Mouse (Mus musculus) brain, embryonic 18.5 days (tissue): Measurements from ENCODE around the gene Gast.
"Not testable (repeated sequence)": the region's sequence is repeated elsewhere in the genome, so short reads cannot be mapped to it uniquely, and the experiment has no call there.

Experiments
- DNase-seq: peaks from one replicate; pipeline ENCODE4 v3.0.0-alpha.2; 2012; ENCODE audit warnings: low read depth, low spot score

Gene Gast

GRCm38 (mm10) chr11:100333944-100334457 is at the start of gene Gast:
Gene Gast (plus strand): TSS chr11:100334407.
- DNase-seq = no peak

DNA sequence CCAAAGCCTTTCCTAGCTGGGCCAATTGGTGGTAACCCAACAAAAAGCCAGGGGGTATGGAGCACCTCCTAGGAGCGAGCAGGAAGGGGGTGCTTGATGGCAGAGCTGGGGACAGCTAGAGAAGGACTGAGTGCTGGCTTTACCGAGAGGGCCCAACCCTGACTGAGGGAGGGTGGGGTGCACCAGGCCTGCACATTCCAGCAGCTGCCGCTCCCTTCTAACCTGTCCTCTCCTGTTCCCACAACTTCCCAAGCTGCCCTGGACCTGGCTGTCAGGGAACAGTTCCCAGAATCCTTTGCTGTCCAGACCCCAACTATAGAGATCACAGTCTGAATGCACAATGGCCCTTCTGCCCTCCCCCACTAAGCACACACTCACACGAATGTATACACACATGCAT is 49.2 kb upstream of the Gast start:
- no peak for DNase-seq

DNA sequence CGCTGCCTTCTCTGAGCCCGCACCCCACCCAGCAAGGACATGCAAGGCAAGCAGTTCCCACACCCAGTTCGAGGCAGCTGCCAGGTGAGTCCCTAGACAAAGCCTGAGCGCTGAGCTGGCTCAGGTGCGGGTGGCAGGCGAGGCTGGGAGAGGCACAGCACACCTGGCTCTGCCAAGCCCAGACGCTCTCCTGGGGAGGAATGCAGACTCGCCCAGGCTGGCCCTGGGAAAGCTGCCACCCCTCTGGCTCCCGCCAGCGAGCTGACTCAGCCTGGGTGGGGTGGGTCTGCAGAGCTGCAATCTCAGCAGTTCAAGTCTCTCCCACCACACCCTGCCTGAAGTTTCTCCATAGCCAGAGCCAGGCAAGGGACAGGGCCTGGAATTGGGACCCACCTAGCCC is 47.2 kb upstream of the Gast start:
- no peak for DNase-seq

- DNase-seq = no peak
Observed at GRCm38 (mm10) chr11:100288942-100289341, 45.3 kb upstream of the Gast start.

GRCm38 (mm10) chr11:100290235-100290634 is 44.0 kb upstream of the Gast start:
- no peak for DNase-seq

- no peak for DNase-seq
Observed at GRCm38 (mm10) chr11:100292884-100293283, 41.3 kb upstream of the Gast start.

DNA sequence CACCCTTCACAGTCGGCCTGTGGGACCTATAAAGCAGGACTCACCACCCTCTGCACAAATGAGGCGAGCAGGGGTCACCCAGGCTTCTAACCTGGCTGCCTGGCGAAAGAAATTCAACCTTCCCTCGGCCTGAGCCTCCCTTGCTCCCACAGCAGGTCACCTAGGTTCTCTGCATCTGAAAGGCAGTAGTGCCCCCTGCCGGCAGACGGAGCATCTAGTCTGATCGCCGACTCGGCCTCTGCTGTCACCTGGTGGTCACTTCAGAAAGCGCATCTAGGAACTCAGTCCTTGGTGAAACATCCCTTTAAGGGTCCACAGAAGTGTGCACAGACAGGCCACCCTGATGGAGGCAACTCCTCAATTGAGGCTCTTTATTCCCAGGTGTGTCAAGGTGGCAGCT is 38.9 kb upstream of the Gast start:
- no peak for DNase-seq

GRCm38 (mm10) chr11:100297801-100298200 is 36.4 kb upstream of the Gast start:
- DNase-seq = no peak

DNA sequence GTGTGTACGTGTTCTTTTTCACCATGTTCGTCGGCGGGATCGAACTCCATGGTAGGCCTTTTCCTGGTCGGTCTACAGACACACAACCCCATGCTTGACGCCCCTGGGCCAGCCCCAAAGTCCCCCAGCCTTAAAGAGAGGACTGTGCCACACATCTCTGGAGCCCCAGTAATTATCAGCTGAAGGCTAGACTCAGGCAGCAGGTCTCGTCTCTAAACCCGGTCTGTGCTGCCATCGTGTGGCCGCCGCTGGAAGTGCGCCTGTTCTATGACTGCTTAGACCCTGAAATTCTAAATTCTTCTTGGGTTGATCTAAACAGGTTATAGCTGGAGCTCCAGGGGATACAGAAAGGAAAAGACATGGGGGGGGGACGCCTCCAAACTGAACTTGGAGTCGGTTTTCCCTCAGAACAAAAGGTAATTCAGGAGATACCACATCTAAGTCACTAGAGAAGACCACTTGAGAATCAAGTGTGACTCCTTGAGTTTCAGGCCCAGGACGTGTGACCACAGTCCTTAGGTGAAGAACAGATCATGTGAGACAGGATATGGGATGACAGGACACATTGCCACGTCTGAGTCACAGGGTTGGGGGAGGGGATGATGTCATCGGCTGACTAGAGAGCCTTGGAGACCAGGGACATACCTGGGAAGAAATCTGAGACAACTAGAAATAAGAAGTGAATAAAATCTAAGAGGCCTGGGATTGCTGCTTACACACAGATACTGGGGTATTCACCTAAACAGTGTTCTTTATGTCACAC is 35.8 kb upstream of the Gast start:
- DNase-seq = no peak

GRCm38 (mm10) chr11:100300293-100300692 is 33.9 kb upstream of the Gast start:
- no peak for DNase-seq

DNA sequence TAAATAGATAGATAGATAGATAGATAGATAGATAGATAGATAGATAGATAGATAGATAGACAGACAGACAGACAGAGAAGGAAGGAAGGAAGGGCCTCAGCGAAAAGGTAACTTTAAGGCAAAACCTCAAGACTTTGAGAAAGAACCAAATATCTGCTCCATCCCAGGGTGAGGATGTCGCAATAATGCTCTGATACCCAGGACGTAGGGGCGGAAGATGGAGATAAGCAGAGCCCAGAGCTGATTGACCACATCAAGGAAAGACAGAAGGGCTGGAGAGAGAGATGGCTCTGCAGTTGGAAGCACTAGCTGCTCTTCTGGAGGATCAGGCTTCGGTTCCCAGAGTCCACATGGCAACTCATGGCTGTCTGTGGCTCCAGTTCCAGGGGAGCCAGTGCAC is 32.9 kb upstream of the Gast start:
- no peak for DNase-seq

GRCm38 (mm10) chr11:100307900-100308299 is 26.3 kb upstream of the Gast start:
- DNase-seq = no peak

- DNase-seq = not testable (repeated sequence)
Observed at GRCm38 (mm10) chr11:100308672-100309071, 25.5 kb upstream of the Gast start.

DNA sequence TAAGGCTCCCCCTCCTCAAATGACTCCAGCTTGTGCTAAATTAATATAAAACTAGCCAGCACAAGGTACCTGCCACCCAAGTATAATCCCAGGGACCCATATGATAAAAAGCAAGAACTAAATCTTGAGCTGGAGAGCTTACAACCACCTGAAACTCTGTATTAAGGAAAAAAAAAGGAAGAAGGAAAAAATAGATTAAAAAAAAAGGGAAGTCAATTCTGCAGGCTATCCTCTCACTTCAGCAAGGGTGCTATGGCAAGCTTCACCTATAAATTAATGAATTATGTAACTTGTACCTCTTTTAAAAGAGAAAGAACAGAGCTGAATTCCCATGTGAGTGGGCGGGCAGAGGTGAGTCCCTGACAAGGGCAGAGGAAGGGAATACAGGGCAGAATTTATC is 22.6 kb upstream of the Gast start:
- DNase-seq = no peak

DNA sequence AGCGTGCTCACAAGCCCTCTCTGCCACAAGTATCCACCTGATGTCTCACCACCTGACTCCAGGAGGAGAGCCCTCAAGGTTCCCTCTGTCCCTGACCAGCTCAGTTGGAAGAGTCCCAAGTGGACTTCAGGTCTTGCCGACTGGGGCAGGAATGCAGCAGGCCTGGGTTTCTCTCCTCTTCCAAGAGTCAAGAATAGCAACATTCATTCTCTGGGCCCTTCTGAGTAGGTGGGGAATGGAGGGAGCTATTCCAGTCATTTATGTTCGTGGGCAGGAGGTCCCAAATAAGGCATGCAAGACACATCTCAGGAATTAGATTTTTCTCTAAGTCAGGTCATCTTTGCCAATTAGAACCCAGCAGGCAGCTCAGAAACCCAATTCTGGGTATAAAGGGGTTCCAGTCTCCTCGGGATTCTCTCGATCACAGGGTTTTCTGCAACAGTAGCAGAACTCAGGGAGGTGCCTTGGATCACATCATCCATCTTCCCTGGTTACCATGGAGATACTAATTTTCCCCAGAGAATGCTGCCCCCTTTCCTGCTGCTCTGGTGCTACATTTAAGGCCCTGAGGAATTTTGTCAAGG is 22.0 kb upstream of the Gast start:
- no peak for DNase-seq

GRCm38 (mm10) chr11:100313424-100313823 is 20.8 kb upstream of the Gast start:
- no peak for DNase-seq

DNA sequence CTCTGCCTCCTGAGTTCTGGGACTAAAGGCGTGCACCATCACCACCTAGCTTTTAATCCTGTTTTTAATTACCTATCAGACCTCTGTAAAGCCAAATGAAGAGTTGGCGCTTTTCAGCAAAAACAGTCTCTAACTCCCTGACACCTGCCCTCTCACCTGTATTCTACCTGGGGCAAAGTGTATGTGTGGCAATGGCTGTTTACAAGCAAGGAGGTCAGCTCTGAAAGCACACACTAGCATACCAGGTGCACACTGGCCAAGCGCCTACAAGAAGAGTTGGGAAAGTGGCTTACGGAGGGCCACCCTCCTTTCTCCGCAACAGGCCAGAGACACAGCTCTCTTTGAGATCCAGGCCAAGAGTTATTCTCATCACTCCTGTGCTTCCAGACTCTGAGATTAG is 18.8 kb upstream of the Gast start:
- no peak for DNase-seq

DNA sequence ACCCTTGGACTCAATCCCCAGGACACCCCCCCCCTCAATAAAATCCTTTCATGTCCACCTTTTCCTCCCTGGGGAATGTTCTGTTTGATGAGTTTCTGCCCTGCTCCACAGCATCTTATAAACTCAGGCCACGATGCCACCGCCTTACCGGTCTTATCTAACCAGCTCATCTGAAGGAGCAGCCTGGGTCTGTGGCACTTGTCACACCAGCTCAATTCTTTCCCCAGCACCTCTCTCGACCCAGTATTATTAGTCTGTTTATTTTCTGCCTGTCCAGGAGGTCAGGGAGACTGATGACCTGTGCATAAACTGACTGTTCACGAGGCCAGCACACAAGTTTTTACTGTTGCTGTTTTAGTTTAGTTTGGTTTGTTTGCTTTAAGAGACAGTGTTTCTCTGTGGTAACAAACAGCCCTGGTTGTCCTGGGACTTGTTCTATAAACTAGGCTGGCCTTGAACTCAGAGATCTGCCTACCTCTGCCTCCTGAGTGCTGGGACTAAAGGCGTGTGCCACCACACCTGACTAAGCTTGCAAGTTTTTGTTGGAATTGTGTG is 16.3 kb upstream of the Gast start:
- DNase-seq = no peak

DNA sequence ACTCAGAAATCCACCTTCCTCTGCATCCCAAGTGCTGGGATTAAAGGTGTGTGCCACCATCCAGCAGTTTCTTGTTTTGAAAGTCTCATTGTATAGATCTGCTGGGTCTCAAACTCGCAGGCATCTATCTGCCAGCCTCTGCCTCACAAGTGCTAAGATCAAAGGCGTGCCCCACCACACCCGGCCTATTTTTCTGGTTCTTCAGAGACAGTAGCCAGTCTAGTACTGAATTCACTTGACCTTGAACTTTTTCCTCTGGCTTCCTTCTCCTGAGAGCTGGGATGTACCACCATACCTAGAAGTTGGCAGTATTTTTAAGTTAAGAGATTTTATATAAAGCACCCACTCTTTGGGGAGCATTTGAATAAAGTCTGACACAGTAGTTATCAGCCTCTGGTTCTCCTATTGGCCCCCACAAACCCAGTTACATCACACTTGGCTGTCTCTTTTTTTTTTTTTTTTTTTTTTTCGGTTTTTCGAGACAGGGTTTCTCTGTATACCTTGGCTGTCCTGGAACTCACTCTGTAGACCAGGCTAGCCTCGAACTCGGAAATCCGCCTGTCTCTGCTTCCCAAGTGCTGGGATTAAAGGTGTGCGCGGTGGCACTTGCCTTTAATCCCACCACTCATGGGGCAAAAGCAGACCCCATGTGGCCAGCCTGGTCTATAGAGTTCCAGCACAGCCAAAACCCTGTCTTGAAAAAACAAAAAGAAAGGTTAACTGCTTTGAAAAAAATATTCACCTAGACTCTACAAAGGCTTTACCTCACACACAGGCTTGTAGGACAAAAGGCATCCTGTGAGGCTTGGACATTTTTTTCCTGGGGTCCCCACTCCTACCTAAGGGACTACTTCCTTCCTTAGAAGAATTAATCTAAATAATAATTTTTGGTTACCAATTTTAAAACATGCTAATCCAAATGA is 15.4 kb upstream of the Gast start:
- DNase-seq = no peak

DNA sequence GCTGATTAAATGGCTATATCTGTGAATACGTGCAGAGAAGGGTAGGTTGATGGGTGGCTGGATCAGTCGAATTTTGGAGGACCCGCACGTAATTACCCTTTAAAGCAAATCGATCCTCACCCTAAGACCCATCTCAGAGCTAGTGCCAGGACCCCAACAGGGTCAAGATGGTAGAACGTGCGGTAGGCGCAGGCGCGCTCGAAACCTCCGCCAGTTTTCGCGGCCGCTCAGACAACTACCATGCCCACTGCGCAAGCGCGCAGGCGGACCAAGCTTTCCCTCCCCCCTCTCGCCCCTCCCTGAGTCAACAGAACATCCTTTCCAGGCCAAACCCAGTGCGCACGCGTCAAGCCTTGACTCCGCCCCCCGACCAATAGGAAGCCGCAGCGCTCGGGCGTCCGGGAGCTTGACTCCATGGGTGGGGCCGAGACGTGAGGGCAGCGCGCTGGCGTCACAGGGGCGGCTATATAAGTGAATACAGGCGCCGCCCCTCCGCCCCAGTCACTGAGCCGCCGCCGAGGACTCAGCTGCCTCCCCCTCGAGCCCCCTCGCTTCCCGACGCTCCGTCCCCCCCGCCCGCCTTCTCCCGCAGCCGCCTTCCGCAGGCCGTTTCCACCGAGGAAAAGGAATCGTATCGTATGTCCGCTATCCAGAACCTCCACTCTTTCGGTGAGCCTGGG is 14.6 kb upstream of the Gast start, which contains the start of gene Eif1:
Eif1 (plus strand) TSS at position 394 of the 680 bp plus-strand sequence.
- peak; percentile 100 for DNase-seq

- DNase-seq = peak; percentile 90
Observed at GRCm38 (mm10) chr11:100320172-100320630, 14.0 kb upstream of the Gast start.
